In genomic region chr12:5572831-5573230, GRCm38 (mm10) we compare ENCODE assay signal across 10 mouse cellular contexts.
DNase-seq lines count a peak whose midpoint lies in the region.
"Had no signal": no experiment of that assay in that cellular context is flagged by ENCODE, and none has a peak within 500 bp of the region (broad histone marks: within the 10 kb centered on the region; RNA-seq: fewer than 3 reads in every experiment).

No protein-coding gene starts in this region.

- intact Hi-C loops in left cerebral cortex, postnatal 10 days (cut with DNase I) = no loop called here

- peak; percentile 57 for DNase-seq in right cerebral cortex, adult 18-20 months
- DNase-seq in right cerebral cortex, postnatal 4 days = no peak
- DNase-seq in gastrocnemius, postnatal 25 days = peak; percentile 38
- DNase-seq in left cerebral cortex, postnatal 10 days (ENCODE audit: extremely low spot score in 1 of 2, low spot score in 2 of 2) = peak; percentile 16 to 38
- DNase-seq in telencephalon, adult 2 months (ENCODE audit: low read depth, low spot score) = peak; percentile 46
- no peak for DNase-seq in spleen, adult 18-20 months
- no peak for DNase-seq in spleen, postnatal 36 days (ENCODE audit: low spot score in 2 of 2)
- DNase-seq in neural tube, embryonic 10.5 days (ENCODE audit: extremely low spot score, low spot score) = no peak
- DNase-seq: cerebellum, adult 11 months; kidney, adult 8-10 months had no signal

Comparison
In these comparisons a context has a peak if more than half of its experiments do, and no peak if none do; other contexts are left out.
1. DNase-seq: peak in right cerebral cortex, adult 18-20 months (single experiment), gastrocnemius, postnatal 25 days (single experiment), left cerebral cortex, postnatal 10 days (2 of 2) and telencephalon, adult 2 months (single experiment); none in right cerebral cortex, postnatal 4 days (single experiment), spleen, adult 18-20 months (0 of 2), spleen, postnatal 36 days (0 of 2) and neural tube, embryonic 10.5 days (single experiment).